Mouse (Mus musculus) stomach, postnatal 0 days (tissue): ENCODE data around the gene Txndc9. TPM values are rescaled to one million over a fixed set of nuclear protein-coding genes. Genes with fewer than 3 reads are reported as not detected.

ENCODE experiments used
- ATAC-seq: fragments of 200-750 bp; cut with Nextera tagmentation; 2 replicates; pipeline ENCODE4 v1.8.0; 2017; ENCODE audit not compliant: low FRiP score, low TSS enrichment
- DNase-seq: peaks from one replicate; pipeline ENCODE4 v3.0.0-alpha.2; 2016; ENCODE audit warnings: low spot score
- H3K27ac ChIP-seq: fragments of 300-500 bp; sonication (generic); replicated peaks from 2 replicates; pipeline ENCODE4 v1.5.1; 2014; ENCODE audit warnings: mild to moderate bottlenecking, control low read depth
- H3K27me3 ChIP-seq: fragments of 300-500 bp; sonication (generic); 2 replicates; pipeline ENCODE4 v1.6.1; 2014; ENCODE audit warnings: low read length; ENCODE audit not compliant: control insufficient read depth, insufficient read depth
- H3K36me3 ChIP-seq: fragments of 300-500 bp; sonication (generic); 2 replicates; pipeline ENCODE4 v1.6.1; 2014; ENCODE audit warnings: low read length, mixed read lengths; ENCODE audit not compliant: control insufficient read depth, insufficient read depth
- H3K4me1 ChIP-seq: fragments of 300-500 bp; sonication (generic); replicated peaks from 2 replicates; pipeline ENCODE4 v1.6.1; 2014; ENCODE audit warnings: antibody characterized with exemption; ENCODE audit not compliant: control insufficient read depth, insufficient read depth
- H3K4me2 ChIP-seq: fragments of 300-500 bp; sonication (generic); replicated peaks from 2 replicates; pipeline ENCODE4 v1.6.1; 2014; ENCODE audit warnings: low read depth, mild to moderate bottlenecking, control low read depth, moderate library complexity
- H3K4me3 ChIP-seq: fragments of 300-500 bp; sonication (generic); 2 replicates; pipeline ENCODE4 v1.5.1; 2014; ENCODE audit warnings: low read depth, low read length, control low read depth
- H3K9ac ChIP-seq: fragments of 300-500 bp; sonication (generic); 2 replicates; pipeline ENCODE4 v1.6.1; 2014; ENCODE audit warnings: mild to moderate bottlenecking, low read length, control low read depth, mixed read lengths
- H3K9me3 ChIP-seq: fragments of 300-500 bp; sonication (generic); 2 replicates; pipeline ENCODE4 v1.6.1; 2016; ENCODE audit warnings: low read length; ENCODE audit not compliant: control insufficient read depth
- CTCF ChIP-seq: IDR thresholded peaks from 2 replicates; pipeline ENCODE4 v1.5.1; 2016; ENCODE audit warnings: antibody characterized with exemption, low read depth, mild to moderate bottlenecking, moderate library complexity
- EP300 ChIP-seq: optimal IDR thresholded peaks from 2 replicates; pipeline ENCODE3; 2016; ENCODE audit warnings: antibody characterized with exemption
- WGBS: fragments of 180-500 bp; shearing (Covaris S2); extraction: QIAGEN DNeasy Blood & Tissue Kit; methylation state at CpG from one replicate; pipeline ENCODE4 v1.1.7; 2014; 5-methylcytosine and 5-hydroxymethylcytosine counted together
- polyA plus RNA-seq: library from polyadenylated mRNA; unstranded; fragments of >200 nt; fragmentation: Nextera tagmentation; extraction: Ambion mirVana; gene quantifications from 2 replicates; pipeline ENCODE4 v1.2.1, GENCODE M21; 2015

The Txndc9 gene
- 116 and 119 TPM in 2 replicates for polyA plus RNA-seq

DNA sequence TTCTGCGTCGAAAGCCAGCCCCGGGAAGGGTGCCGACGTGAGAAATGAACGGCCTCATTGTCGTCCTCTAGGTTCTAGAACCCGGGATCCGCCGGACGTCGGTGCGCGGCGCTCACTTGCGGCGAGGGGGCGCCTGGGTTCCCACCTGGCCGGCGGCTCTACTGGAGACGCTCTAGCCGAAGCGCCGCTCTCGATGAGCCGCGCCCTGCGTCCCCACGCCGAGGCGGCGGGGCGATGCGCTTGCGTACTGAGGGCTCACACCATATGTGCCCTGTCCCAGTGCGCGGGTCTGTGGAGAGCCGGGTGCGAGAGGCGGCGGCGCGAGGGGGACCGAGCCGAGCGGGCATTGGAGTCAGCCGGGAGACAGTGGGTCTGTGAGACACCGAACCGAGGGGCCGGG lies at the start of gene Txndc9, which contains the start of gene Eif5b:
Gene Txndc9, minus strand, starts transcription at position 27 of the 400 bp plus-strand sequence.
Gene Eif5b, plus strand, starts transcription at position 144 of the 400 bp plus-strand sequence.
- Histone ChIP-seq H3K4me1 (no peaks in the 10 kb centered on the region; the same call in 1 of the 2 replicates), H3K4me3 (peak within 1 kb of the TSS; percentile 91), H3K27me3 (no peaks in the 10 kb centered on the region), H3K36me3 (peaks cover 14% of the 10 kb centered on the region; the same call in 1 of the 2 replicates), H3K27ac (peak within 1 kb of the TSS; percentile 93), H3K4me2 (peak within 1 kb of the TSS; percentile 73), H3K9me3 (no peaks in the 10 kb centered on the region), H3K9ac (peak within 1 kb of the TSS; percentile 94)
- under 1% methylated on average over 49 of the region's 50 CpGs for whole genome bisulfite sequencing
- TF ChIP-seq CTCF = peak; percentile 73
- no peak for TF ChIP-seq EP300
- peak; percentile 95 for DNase-seq
- peak; percentile 93 for ATAC-seq

DNA sequence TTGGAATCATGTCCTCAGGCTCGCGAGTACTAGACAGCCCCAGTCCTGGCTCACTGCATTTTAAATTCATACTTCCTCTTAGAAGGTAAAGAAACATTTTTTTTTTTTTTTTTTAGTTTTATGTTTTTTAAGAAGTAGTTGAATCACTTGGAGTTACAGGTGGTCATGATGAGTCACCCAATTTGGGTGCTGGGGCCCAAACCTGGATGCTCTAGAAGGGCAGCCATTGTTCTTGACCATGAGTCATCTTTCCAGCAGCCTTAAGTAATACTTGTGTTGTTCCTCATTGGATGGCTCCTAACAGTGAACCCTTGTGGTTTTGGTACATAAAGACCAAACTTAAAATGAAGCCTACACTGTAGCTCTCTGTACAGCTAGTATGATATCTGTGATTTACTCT lies 41.2 kb upstream of the Txndc9 start:
- Histone ChIP-seq H3K36me3 (peaks cover 26% of the 10 kb centered on the region), H3K4me2 (no peak overlapping the region), H3K9me3 (no peaks in the 10 kb centered on the region), H3K4me1 (no peaks in the 10 kb centered on the region), H3K27me3 (no peaks in the 10 kb centered on the region), H3K27ac (no peak overlapping the region), H3K9ac (no peak overlapping the region), H3K4me3 (no peak overlapping the region)
- TF ChIP-seq EP300 (no peak), CTCF (no peak)
- 73% methylated on average over 2 of the region's 2 CpGs for WGBS
- DNase-seq (no peak), ATAC-seq (no peak)

DNA sequence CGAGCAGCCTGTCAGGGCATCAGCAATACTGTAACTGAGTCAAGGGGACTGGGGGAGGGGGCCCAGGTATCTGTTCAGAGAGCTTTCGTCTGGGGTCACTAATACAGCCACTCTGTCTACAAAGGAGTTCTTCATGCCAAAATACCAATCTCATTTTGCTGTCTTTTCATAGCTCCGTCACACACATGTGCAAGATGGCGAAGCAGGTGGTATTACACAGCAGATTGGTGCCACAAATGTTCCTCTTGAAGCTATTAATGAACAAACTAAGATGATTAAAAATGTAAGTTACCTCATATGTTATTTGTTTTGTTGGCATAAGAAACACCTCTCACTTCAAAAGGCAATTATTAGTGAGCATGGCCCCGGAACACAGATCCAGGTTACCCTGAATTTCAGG lies 39.7 kb upstream of the Txndc9 start:
- WGBS = 88% methylated on average over 5 of the region's 5 CpGs
- peaks cover 31% of the 10 kb centered on the region for H3K36me3 ChIP-seq
- no peak overlapping the region for H3K4me2 ChIP-seq
- H3K4me3 ChIP-seq = no peak overlapping the region
- no peak overlapping the region for H3K9ac ChIP-seq
- H3K27ac ChIP-seq = no peak overlapping the region
- TF ChIP-seq EP300 = no peak
- no peak for TF ChIP-seq CTCF
- H3K27me3 ChIP-seq = no peaks in the 10 kb centered on the region
- no peaks in the 10 kb centered on the region for H3K4me1 ChIP-seq
- no peak for ATAC-seq
- no peaks in the 10 kb centered on the region for H3K9me3 ChIP-seq
- no peak for DNase-seq

DNA sequence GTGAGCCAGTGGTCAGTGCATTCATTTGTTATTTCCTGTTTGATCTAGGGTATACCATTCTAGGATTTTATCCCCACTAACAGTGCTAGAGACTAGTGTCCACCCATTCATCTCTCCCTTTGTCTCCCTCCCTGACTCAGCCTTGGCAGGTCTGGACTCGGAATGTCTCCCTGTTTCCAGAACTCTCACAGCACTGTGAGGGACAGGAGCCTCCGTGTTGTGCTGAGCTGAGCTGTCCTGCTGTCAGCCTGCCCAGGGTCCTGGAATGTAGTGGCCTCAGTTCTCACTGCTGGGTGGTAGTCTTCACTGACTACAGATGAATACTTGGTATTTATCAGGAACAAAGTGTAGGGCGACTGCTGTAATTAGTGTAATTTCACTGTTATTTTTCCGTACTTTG lies 37.8 kb upstream of the Txndc9 start:
- H3K9ac ChIP-seq = no peak overlapping the region
- H3K4me3 ChIP-seq = no peak overlapping the region
- DNase-seq (no peak), ATAC-seq (no peak)
- H3K36me3 ChIP-seq = peaks cover 27% of the 10 kb centered on the region
- no peaks in the 10 kb centered on the region for H3K27me3 ChIP-seq
- H3K4me1 ChIP-seq = no peaks in the 10 kb centered on the region
- no peaks in the 10 kb centered on the region for H3K9me3 ChIP-seq
- no peak overlapping the region for H3K4me2 ChIP-seq
- TF ChIP-seq CTCF (no peak), EP300 (no peak)
- 83% methylated on average over 4 of the region's 4 CpGs for WGBS
- H3K27ac ChIP-seq = no peak overlapping the region

DNA sequence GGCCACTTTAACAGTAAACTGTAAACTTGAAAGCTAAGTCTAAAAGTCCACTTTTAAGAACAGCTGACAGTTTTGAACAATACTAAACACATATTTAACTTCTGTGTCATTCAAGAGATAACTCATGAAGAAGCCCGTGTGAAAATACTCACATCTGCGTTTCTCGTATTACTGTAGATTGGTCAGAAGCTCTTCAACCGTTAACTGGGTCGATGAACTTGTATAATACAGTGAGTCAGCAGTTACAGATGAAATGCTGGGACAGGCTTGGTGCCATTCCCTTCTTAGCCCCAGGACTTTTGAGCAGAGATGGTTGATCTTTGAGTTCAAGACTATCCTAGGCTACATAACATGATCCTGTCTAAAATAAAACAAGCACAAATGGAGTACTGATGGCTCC lies 33.7 kb upstream of the Txndc9 start:
- H3K4me3 ChIP-seq = no peak overlapping the region
- WGBS = 77% methylated on average over 5 of the region's 5 CpGs
- no peak for TF ChIP-seq CTCF
- TF ChIP-seq EP300 = no peak
- no peak overlapping the region for H3K27ac ChIP-seq
- H3K36me3 ChIP-seq = peaks cover 14% of the 10 kb centered on the region
- no peaks in the 10 kb centered on the region for H3K4me1 ChIP-seq
- H3K27me3 ChIP-seq = no peaks in the 10 kb centered on the region
- no peak overlapping the region for H3K4me2 ChIP-seq
- no peak for ATAC-seq
- no peak overlapping the region for H3K9ac ChIP-seq
- no peaks in the 10 kb centered on the region for H3K9me3 ChIP-seq
- DNase-seq = no peak

DNA sequence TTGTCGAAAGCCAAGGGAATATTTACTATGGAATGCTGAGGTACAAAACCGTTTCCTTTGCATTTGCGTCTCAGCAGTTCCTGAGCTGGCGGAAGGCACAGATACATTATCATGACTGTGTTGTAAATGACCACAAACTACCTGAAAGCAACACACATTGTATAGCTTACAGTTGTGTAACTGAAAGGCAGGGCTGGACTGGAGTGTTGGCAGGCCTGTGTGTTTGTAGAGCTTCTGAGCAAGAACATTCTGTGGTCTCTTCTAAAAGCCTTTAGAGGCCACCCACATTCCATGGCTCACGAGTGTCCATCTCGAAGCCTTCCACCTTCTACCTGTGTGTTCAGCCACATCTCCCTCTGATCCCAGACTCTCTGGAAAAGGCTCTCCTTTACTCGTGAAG lies 29.6 kb upstream of the Txndc9 start:
- H3K4me2 ChIP-seq = no peak overlapping the region
- WGBS = 94% methylated on average over 7 of the region's 7 CpGs
- no peaks in the 10 kb centered on the region for H3K4me1 ChIP-seq
- no peaks in the 10 kb centered on the region for H3K9me3 ChIP-seq
- DNase-seq (no peak), ATAC-seq (no peak)
- no peak overlapping the region for H3K9ac ChIP-seq
- H3K4me3 ChIP-seq = no peak overlapping the region
- no peak overlapping the region for H3K27ac ChIP-seq
- TF ChIP-seq EP300 = no peak
- no peak for TF ChIP-seq CTCF
- no peaks in the 10 kb centered on the region for H3K27me3 ChIP-seq
- H3K36me3 ChIP-seq = peaks cover 2% of the 10 kb centered on the region; the same call in 1 of the 2 replicates
